Mouse (Mus musculus): ENCODE results near the gene Gm28845. TPM values are rescaled to one million over a fixed set of nuclear protein-coding genes. Genes with fewer than 3 reads are reported as not detected.

The Gm28845 gene
- polyA plus RNA-seq, 1 experiment from 2014 or later, result not detected

- H3K9ac ChIP-seq, result no peak overlapping the region
- ATAC-seq (ENCODE audit: low read depth), result no peak
- H3K36me3 ChIP-seq, result no peaks in the 10 kb centered on the region
- H3K27me3 ChIP-seq, result no peaks in the 10 kb centered on the region
- H3K4me3 ChIP-seq, result no peak overlapping the region
- H3K27ac ChIP-seq (replicated peaks), result no peak overlapping the region
- no peaks in the 10 kb centered on the region for H3K9me3 ChIP-seq
- H3K4me1 ChIP-seq (replicated peaks), result no peaks in the 10 kb centered on the region
- no peak overlapping the region for H3K4me2 ChIP-seq
- WGBS, result 73% methylated on average over 3 of the region's 3 CpGs
Observed at GRCm38 (mm10) chr1:65129634-65130180, 10.3 kb upstream of the Gm28845 start.

DNA sequence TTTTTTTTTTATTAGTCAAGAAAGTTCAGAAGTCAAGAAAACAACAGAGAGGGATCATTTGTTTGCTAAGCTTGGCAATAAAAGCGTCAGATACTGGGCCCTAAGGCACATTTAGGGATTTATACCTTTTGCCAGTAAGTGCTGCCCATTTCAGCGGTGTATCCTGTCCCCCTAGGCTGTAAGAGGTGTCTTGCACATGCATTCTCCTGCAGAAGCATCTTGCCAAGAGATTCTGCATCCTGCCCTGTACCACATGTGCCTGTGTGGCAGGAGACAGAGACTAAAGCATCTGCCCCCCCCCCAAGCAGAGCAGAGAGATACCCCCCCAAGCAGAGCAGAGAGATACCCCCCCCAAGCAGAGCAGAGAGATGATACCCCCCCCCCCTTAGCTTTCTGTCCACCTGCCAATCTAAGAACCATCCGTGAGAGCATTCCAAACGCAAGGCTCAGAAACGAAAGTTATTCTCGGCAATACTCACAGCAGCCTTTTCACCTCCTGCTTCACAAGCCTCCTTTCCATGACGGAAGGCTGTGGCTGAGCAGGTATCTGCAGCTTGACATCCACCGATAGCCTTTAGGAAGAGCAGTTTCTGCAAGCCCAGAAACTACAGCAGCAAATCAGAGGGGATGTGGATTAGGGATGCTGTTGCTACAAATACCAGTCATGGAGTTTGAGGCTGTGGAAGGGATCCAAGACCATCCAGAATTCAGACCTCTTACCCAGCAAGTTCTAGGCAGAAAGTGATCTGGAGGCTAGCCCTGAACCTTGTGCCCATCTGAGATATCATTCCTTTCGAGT, 3.4 kb upstream of the Gm28845 start, which contains the start of gene D630023F18Rik:
Gene D630023F18Rik, minus strand, starts transcription at position 641 of the 799 bp plus-strand sequence.
- H3K9ac ChIP-seq, result peak within 1 kb of the TSS; percentile 48; the same call in 1 of the 2 replicates
- H3K36me3 ChIP-seq, result no peaks in the 10 kb centered on the region
- 0 out of 2 replicates have a peak, but pooled peaks cover 2% of the 10 kb centered on the region for H3K4me1 ChIP-seq (replicated peaks)
- H3K27ac ChIP-seq (replicated peaks), result no peak within 1 kb of the TSS
- peak within 1 kb of the TSS; percentile 50 for H3K4me2 ChIP-seq
- H3K4me3 ChIP-seq, result peak within 1 kb of the TSS; percentile 21
- no peak for ATAC-seq (ENCODE audit: low read depth)
- 31% methylated on average over 9 of the region's 9 CpGs for WGBS
- no peaks in the 10 kb centered on the region for H3K9me3 ChIP-seq
- no peaks in the 10 kb centered on the region for H3K27me3 ChIP-seq

GRCm38 (mm10) chr1:65118150-65118913, 1.0 kb downstream of the Gm28845 start:
- Histone ChIP-seq H3K27me3 (no peaks in the 10 kb centered on the region), H3K27ac (replicated peaks) (no peak overlapping the region), H3K4me1 (replicated peaks) (0 out of 2 replicates have a peak, but pooled peaks cover 2% of the 10 kb centered on the region), H3K9ac (no peak overlapping the region), H3K4me3 (no peak overlapping the region), H3K36me3 (no peaks in the 10 kb centered on the region), H3K9me3 (no peaks in the 10 kb centered on the region), H3K4me2 (no peak overlapping the region)
- no peak for ATAC-seq (ENCODE audit: low read depth)
- 80% methylated on average over 8 of the region's 8 CpGs for WGBS

DNA sequence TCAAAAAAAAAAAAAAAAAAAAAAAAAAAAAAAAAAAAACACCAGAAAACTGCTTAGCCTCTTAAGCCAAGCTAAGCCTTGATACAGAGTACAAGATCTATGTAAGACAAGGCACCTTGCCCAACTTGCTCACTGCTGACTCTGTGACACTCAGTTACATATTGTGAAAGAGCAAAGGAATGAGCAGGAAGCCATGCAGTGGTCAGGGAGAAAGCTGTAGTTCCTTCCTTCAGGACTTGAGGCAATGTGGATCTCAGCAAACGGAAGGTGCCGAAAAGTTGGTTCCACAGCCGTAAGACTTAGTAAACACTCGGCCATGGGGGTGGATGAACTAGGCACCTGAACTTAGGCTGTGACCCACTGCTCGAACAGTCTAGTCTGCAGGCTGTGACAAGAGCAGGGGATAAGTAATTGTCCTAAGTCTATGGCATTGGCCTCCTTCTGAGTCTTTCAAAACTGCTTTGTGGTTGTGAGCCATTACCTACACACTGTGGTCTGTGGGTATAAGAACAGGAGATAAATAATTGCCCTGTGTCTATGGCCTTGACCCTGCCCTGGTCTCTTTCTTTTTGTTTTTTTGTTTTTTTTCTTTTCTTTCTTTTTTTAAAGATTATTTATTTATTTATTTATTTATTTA, 5.7 kb downstream of the Gm28845 start:
- no peak for ATAC-seq (ENCODE audit: low read depth)
- Histone ChIP-seq H3K27ac (replicated peaks) (no peak overlapping the region), H3K36me3 (no peaks in the 10 kb centered on the region), H3K9ac (no peak overlapping the region), H3K27me3 (no peaks in the 10 kb centered on the region), H3K4me2 (no peak overlapping the region), H3K4me3 (no peak overlapping the region), H3K4me1 (replicated peaks) (peaks cover 9% of the 10 kb centered on the region), H3K9me3 (no peaks in the 10 kb centered on the region)
- WGBS, result 86% methylated on average over 5 of the region's 5 CpGs

DNA sequence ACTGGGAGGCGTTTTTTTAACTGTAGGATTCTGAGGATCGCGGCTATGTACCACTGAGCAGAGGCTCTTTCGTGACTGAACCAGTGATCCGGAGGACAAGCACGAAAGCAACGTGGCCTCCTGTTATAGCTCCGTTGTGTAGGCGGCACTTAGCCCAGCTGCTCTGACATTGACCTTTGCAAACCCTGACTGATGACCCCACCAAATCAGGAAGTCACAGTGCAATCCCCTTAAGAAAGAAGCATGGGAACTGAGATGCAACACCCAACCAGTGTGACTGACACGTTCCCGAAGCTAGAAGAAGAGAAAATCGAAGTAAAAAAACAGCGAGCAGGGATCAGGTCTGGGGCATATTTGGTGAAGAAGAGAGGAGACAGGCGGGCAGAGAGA, 6.6 kb downstream of the Gm28845 start:
- no peak overlapping the region for H3K4me3 ChIP-seq
- no peak overlapping the region for H3K9ac ChIP-seq
- no peaks in the 10 kb centered on the region for H3K36me3 ChIP-seq
- no peaks in the 10 kb centered on the region for H3K9me3 ChIP-seq
- 53% methylated on average over 14 of the region's 14 CpGs for WGBS
- ATAC-seq (ENCODE audit: low read depth), result peak; percentile 43; the same call in 1 of the 2 replicates
- no peaks in the 10 kb centered on the region for H3K27me3 ChIP-seq
- peaks cover 9% of the 10 kb centered on the region for H3K4me1 ChIP-seq (replicated peaks)
- H3K4me2 ChIP-seq, result peak overlapping the region; percentile 36
- H3K27ac ChIP-seq (replicated peaks), result no peak overlapping the region

DNA sequence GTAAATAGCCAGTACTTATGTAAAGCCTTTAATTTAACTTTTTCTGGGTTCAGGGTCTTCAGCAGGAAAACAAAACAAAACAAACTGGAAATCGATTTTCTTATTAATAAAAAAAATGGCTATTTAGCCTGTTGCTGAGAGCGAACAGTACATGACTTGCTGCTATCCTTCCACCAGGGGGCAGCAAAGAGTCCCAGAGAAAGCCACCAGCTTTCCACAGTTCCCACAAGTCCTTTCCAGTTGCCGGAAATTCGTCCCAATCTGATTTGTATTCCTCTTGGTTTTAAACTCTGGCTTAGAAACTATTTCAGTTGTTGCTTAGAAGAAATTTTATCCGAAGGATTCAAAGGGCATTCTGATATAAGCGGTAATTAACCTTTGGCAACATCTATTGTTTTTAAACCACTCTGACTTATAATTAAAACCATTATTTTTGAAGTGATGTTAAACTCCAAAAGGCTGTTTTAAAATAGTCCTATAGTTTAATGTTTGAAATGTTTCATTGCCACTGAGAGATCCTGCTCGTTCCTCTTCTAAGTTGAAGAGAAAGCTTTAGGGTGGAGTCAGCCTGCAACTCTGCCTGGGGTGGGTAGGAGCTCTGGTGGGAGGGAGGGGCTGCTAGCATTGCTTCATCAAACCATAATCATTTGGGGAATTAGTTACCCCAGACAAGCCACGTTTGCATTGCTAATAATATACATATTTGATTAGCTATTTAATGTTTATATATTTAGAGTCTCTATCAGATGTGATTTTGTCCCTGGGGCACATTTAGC, 7.1 kb downstream of the Gm28845 start:
- ATAC-seq (ENCODE audit: low read depth), result no peak
- Histone ChIP-seq H3K27me3 (no peaks in the 10 kb centered on the region), H3K4me3 (no peak overlapping the region), H3K27ac (replicated peaks) (no peak overlapping the region), H3K9me3 (no peaks in the 10 kb centered on the region), H3K9ac (no peak overlapping the region), H3K4me1 (replicated peaks) (peaks cover 9% of the 10 kb centered on the region), H3K4me2 (peak overlapping the region; percentile 36), H3K36me3 (no peaks in the 10 kb centered on the region)
- 14% methylated on average over 8 of the region's 8 CpGs for WGBS

DNA sequence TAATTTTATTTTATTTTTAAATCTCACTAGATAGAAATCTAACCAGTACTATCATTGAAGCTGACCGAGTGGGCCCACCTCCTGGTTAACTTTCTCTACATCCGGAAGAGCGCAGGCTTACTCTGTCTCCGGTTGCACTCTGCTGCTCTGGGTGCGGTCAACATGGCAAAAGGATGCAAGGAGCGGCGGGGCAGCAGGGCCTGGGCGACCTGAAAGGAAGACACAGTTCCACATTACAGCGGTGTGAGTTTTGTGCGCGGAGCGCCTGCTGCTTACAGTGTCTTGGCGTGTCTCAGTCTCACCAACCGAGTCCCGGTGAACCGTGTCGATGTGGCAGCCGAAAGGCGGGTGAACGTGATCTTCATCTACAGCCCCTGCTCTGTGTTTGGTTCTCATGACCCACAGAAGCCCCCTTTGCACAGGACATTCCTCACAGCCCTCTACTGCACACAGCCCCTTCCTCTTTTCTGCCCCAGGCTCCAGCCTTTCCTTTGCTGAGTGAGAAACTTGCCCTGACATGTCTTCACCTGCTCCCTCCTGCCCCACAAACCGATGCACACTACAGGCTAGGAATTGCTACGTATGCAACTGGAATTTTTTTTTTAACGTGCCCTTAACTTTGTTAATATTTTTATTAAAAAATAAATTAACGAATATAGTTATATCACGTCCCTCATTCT, 9.5 kb downstream of the Gm28845 start:
- WGBS, result 76% methylated on average over 25 of the region's 25 CpGs
- Histone ChIP-seq H3K27ac (replicated peaks) (no peak overlapping the region), H3K27me3 (no peaks in the 10 kb centered on the region), H3K36me3 (no peaks in the 10 kb centered on the region), H3K4me3 (no peak overlapping the region), H3K9ac (no peak overlapping the region), H3K4me2 (no peak overlapping the region), H3K9me3 (no peaks in the 10 kb centered on the region), H3K4me1 (replicated peaks) (peaks cover 9% of the 10 kb centered on the region)
- no peak for ATAC-seq (ENCODE audit: low read depth)

DNA sequence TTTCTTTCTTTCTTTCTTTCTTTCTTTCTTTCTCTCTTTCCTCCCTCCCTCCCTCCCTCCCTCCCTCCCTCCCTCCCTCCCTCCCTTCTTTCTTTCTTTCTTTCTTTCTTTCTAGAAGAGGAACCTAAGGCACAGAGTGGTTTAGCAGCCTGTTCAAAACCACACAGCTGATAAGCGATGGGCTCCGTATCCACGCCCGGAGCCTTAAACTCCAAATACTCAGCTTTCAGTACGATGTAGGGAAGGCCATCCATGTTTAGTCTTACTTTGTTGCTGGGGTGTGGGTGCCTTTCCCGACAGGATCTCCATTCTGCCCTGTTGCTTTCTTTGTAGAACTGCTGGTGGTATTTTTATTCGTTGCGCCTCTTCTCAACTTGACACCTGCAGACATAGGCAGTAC, 10.2 kb downstream of the Gm28845 start:
- no peak overlapping the region for H3K4me3 ChIP-seq
- no peak for ATAC-seq (ENCODE audit: low read depth)
- 94% methylated on average over 8 of the region's 8 CpGs for WGBS

DNA sequence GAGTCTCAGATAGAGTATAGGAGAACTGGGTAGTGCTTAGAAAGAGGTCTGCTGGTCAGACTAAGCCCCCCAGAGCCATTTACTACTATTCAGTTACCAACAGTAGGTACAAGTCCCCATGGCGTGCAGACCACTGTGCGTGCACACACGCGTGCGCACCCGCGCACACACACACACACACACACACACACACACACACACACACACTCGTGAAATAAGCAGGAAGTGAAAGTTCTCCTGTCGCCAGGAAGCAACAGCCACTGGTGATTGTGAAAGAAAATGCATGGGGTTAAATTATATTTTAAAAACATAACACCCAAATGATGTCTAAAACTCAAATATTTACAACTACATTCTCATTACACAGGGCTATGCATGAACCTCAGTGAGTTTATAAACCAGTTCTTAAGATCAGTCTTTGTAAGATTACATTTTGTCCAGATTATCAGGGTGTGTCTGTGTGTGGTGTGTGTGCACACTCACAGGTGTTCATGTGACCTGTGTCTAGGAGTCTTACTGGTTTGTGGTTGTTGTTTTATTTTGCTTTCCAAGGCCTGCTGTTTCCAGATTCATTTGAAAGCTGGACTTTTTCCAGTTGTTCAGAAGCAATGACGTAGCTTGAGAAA, 11.6 kb downstream of the Gm28845 start:
- 88% methylated on average over 10 of the region's 10 CpGs for WGBS
- H3K4me3 ChIP-seq, result no peak overlapping the region
- H3K36me3 ChIP-seq, result no peaks in the 10 kb centered on the region
- ATAC-seq (ENCODE audit: low read depth), result no peak
- H3K9ac ChIP-seq, result no peak overlapping the region
- no peak overlapping the region for H3K4me2 ChIP-seq
- peaks cover 5% of the 10 kb centered on the region for H3K4me1 ChIP-seq (replicated peaks)
- H3K27ac ChIP-seq (replicated peaks), result no peak overlapping the region
- no peaks in the 10 kb centered on the region for H3K27me3 ChIP-seq
- H3K9me3 ChIP-seq, result no peaks in the 10 kb centered on the region

More for the DNA sequence above, 10.2 kb downstream of the Gm28845 start:
- peaks cover 9% of the 10 kb centered on the region for H3K4me1 ChIP-seq (replicated peaks)
- no peaks in the 10 kb centered on the region for H3K27me3 ChIP-seq
- H3K27ac ChIP-seq (replicated peaks), result no peak overlapping the region
- H3K9ac ChIP-seq, result no peak overlapping the region
- H3K36me3 ChIP-seq, result no peaks in the 10 kb centered on the region
- H3K9me3 ChIP-seq, result no peaks in the 10 kb centered on the region
- H3K4me2 ChIP-seq, result no peak overlapping the region

DNA sequence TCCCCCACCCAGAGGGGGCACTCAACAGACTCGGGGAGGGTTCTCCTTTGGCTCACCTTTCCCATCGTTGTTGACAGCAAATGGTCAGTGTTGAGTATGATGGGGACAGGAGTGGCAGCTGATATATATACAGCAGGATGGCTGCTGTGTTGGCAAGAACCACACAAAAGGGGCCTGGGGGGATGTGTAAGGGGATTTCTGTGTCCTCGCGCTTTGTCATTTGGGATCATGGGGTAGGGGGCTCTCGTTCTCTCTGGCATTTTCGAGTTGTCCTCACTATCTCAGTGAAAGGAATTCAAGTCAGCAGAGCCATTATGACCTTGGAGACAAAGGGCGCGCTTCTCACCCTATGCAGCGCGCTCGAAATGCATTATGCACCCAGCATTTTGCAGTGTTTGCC, 16.1 kb downstream of the Gm28845 start, which contains the start of gene Cryga:
Gene Cryga, minus strand, starts transcription at position 101 of the 400 bp plus-strand sequence.
- no peak within 1 kb of the TSS for H3K9ac ChIP-seq
- WGBS, result 83% methylated on average over 11 of the region's 11 CpGs

More for the DNA sequence above, 16.1 kb downstream of the Gm28845 start, which contains the start of gene Cryga:
- no peak within 1 kb of the TSS for H3K27ac ChIP-seq (replicated peaks)
- no peaks in the 10 kb centered on the region for H3K36me3 ChIP-seq
- H3K4me1 ChIP-seq (replicated peaks), result no peaks in the 10 kb centered on the region
- ATAC-seq (ENCODE audit: low read depth), result no peak
- H3K4me2 ChIP-seq, result no peak within 1 kb of the TSS
- no peaks in the 10 kb centered on the region for H3K27me3 ChIP-seq
- H3K9me3 ChIP-seq, result no peaks in the 10 kb centered on the region
- H3K4me3 ChIP-seq, result no peak within 1 kb of the TSS
